Mouse (Mus musculus) right cerebral cortex, postnatal 10 days (tissue): ENCODE data around the gene Vmn1r66.
"Not testable (repeated sequence)": the region's sequence is repeated elsewhere in the genome, so short reads cannot be mapped to it uniquely, and the experiment has no call there.

Experiments
- DNase-seq, 2 experiments: peaks; one replicate each; pipeline ENCODE4 v3.0.0; 2021; ENCODE audit warnings: low spot score in 2 of 2

Vmn1r66 gene

DNA sequence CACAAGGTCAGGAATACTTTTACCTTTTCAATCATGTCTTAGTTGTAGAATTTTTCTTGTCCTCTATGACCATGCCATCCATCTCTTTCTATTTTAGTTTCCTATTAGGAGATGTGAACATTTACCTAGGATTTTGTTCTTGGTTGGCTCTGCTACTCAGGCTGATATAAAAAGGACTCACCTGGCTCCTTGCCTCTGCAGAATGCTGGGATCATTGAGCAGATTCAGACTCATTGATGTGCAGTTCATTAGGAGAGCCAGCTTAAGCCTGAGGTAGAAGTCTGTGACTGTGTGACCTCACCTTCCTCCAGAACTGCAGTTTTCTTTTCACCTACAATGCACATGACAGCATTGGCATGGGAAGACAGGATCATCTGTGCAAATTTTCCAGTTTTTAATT lies at the start of gene Vmn1r66:
Gene Vmn1r66, minus strand, starts transcription at position 101 of the 400 bp plus-strand sequence.
- no peak for DNase-seq

DNA sequence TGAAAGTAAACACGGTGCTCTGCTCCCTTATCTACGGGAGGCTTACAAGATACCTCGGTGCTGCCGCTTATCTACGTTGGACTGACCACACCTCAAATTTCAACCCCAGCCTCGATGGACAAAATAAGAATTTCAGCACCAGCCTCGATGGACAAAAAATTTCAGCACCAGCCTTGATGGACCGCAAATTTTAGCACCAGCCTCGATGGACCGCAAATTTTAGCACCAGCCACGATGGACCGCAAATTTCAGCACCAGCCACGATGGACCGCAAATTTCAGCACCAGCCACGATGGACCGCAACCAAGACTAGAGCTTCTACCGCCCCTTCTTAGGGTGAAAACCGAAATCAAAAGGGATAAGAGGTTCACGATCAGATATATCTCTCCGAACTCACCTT lies 47.7 kb upstream of the Vmn1r66 start:
- DNase-seq: not testable (repeated sequence)

DNA sequence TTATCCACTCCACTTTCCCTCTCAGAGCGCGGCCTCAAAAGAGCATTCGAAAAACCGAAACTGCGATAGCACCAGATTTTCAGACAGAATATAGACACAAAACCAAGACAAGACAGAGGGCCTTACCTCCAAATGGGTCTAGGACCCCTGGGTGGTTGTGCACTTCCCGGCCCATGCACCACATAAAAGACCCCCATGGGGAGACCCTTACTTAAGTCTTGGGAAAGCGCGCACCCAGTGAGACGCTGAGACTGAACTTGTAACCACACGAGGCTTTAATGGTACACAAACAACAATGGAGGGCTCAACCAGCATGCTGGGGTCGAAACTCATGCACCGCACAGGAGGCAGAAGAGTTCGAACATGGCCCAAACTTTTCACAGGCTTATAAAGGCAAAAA lies 25.7 kb downstream of the Vmn1r66 start:
- DNase-seq: no peak

DNA sequence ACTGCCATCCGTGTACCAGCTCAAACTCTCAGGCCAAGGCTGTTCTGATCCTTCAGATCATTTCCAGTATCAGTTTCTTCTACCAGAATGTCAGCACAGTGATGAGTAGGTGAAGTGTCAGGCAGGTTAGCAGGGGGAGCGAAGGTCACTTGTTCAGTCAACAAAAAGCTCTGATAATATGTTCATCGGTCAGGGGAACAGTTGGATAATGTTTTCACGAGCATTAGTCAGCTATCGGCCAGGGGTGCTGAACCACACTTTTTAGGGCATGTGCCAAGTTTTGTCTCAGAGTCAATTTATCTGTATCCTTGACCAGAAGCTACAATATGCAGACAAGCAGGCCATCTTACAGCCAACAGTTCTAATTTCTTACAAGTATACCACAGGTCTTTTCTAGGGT lies 28.7 kb downstream of the Vmn1r66 start:
- DNase-seq: no peak
